Mouse (Mus musculus): ENCODE results near the gene Nr2f1. TPM values are rescaled to one million over a fixed set of nuclear protein-coding genes. Genes with fewer than 3 reads are reported as not detected.

Nr2f1 gene
- total RNA-seq, 2 experiments from 2014 or later: 29.4 to 29.5 TPM

GRCm38 (mm10) chr13:78181071-78181929 is 18.3 kb downstream of the Nr2f1 start:
- DNase-seq (ENCODE audit: low spot score in 2 of 2): no peak

GRCm38 (mm10) chr13:78180261-78180660 is 19.3 kb downstream of the Nr2f1 start:
- DNase-seq (ENCODE audit: low spot score in 2 of 2): no peak

GRCm38 (mm10) chr13:78179312-78180097 is 20.1 kb downstream of the Nr2f1 start:
- DNase-seq (ENCODE audit: low spot score in 2 of 2): no peak

GRCm38 (mm10) chr13:78178771-78179170 is 20.8 kb downstream of the Nr2f1 start:
- no peak for DNase-seq (ENCODE audit: low spot score in 2 of 2)

GRCm38 (mm10) chr13:78178021-78178420 is 21.5 kb downstream of the Nr2f1 start:
- no peak for DNase-seq (ENCODE audit: low spot score in 2 of 2)

GRCm38 (mm10) chr13:78177381-78177950 is 22.1 kb downstream of the Nr2f1 start:
- DNase-seq (ENCODE audit: low spot score in 2 of 2): no peak

GRCm38 (mm10) chr13:78175821-78176380 is 23.7 kb downstream of the Nr2f1 start:
- DNase-seq (ENCODE audit: low spot score in 2 of 2): no peak

- no peak for DNase-seq (ENCODE audit: low spot score in 2 of 2)
Measured at GRCm38 (mm10) chr13:78174891-78175290, 24.7 kb downstream of the Nr2f1 start.

- DNase-seq (ENCODE audit: low spot score in 2 of 2): no peak
Measured at GRCm38 (mm10) chr13:78174191-78174590, 25.4 kb downstream of the Nr2f1 start.

- no peak for DNase-seq (ENCODE audit: low spot score in 2 of 2)
Measured at GRCm38 (mm10) chr13:78172861-78173260, 26.7 kb downstream of the Nr2f1 start.

GRCm38 (mm10) chr13:78171984-78172636 is 27.4 kb downstream of the Nr2f1 start:
- DNase-seq (ENCODE audit: low spot score in 2 of 2): no peak

GRCm38 (mm10) chr13:78171320-78171719 is 28.2 kb downstream of the Nr2f1 start:
- no peak for DNase-seq (ENCODE audit: low spot score in 2 of 2)

- no peak for DNase-seq (ENCODE audit: low spot score in 2 of 2)
Measured at GRCm38 (mm10) chr13:78168166-78168565, 31.4 kb downstream of the Nr2f1 start.

- DNase-seq (ENCODE audit: low spot score in 2 of 2): no peak
Measured at GRCm38 (mm10) chr13:78164941-78165340, 34.6 kb downstream of the Nr2f1 start.

GRCm38 (mm10) chr13:78163087-78163958 is 36.2 kb downstream of the Nr2f1 start:
- peak; percentile 24 to 56 for DNase-seq (ENCODE audit: low spot score in 2 of 2)

- no peak for DNase-seq (ENCODE audit: low spot score in 2 of 2)
Measured at GRCm38 (mm10) chr13:78162149-78162548, 37.4 kb downstream of the Nr2f1 start.

- no peak for DNase-seq (ENCODE audit: low spot score in 2 of 2)
Measured at GRCm38 (mm10) chr13:78157465-78157864, 42.1 kb downstream of the Nr2f1 start.
